Mouse (Mus musculus): ENCODE results near the gene Nppb.

Gene Nppb

DNA sequence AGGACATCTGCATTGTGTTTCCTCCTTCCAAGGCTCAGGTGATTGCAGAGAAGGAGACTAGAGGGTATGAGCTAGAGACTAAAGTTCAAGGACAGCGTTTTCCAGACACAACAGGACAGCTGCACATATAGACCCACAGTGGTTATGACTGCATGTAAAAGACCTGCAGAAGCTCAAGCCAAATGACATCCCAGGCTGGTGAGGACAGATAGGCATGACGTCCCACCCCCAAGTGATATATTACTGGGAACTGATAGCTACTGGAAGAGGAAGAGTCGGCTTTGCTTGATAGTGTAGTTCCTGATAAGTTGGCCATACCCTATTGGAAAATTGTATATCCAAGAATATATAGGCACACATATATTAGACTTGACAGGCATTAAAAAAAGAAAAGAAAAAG, 9.4 kb upstream of the Nppb start:
- DNase-seq (ENCODE audit: extremely low spot score, low spot score): no peak

DNA sequence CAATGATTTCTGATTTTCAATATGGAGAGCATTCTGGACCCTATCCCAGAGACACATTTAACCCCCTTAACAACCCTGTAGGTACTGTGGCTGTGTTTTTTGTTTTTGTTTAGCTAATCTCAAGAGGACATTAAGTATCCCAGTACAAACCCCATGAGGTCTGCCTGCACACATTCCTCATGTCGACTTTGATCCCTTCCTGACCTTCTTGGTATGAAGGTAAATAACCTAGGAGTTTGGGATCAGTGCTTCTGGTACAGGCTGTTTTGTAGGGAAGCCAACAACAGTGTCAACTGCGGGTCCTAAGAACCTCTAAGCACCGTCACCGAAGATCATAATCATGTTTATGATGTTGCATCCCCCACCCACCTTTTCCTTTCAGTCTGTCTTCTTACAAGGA, 7.9 kb upstream of the Nppb start:
- DNase-seq (ENCODE audit: extremely low spot score, low spot score): no peak

GRCm38 (mm10) chr4:147978391-147978790, 7.2 kb upstream of the Nppb start:
- no peak for DNase-seq (ENCODE audit: extremely low spot score, low spot score)

GRCm38 (mm10) chr4:147979441-147979860, 6.1 kb upstream of the Nppb start:
- no peak for DNase-seq (ENCODE audit: extremely low spot score, low spot score)

DNA sequence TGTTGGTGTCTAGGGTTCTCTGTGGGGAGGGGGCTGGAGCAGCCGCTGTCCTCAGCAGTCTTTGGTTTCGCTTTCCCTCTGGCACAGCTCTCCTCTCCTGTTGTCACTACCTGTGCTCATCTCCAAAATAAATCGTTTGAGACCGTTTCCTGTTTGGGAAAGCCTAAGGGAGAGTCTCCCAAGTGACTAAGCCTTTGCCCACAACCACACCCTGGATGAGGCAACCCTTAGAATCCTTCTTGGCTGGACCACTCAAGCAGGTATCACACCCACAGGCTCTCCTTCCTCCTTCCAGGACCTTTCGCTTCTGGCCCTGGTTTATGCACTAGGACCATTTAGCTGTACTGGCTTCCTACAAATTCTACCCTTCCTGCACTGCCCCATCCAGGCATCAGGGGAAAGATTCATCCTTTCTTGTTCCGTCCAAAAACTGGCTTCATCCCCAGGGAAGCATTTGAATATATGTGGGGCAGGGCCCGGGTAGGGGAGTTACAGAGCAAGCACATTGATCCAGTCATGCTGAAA, 8.0 kb downstream of the Nppb start:
- DNase-seq (ENCODE audit: extremely low spot score, low spot score): no peak

DNA sequence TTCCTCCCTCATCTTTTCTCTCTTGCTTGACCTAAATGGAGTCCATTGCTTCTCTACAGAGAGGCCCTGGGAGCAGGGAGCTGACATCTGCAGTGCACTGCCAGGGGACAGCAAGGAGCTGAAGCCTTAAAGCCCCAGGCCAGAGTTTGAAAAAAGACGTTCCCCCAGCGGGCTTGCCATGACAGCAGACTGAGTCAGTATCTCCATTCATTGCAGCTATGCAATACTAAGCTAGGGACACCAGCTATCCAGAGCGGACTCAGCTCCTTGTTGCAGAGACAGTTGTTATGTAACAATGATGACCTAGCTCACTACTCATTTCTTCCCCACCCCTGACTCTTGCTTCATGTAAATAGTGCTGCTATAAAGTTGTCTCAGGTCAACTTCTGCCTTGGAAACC, 9.7 kb downstream of the Nppb start:
- no peak for DNase-seq (ENCODE audit: extremely low spot score, low spot score)

- DNase-seq (ENCODE audit: extremely low spot score, low spot score): no peak
Observed at GRCm38 (mm10) chr4:148000202-148000772, 14.7 kb downstream of the Nppb start, which contains the start of gene Nppa. TSS of gene Nppa (plus strand) at chr4:148000722.

- no peak for DNase-seq (ENCODE audit: extremely low spot score, low spot score)
Observed at GRCm38 (mm10) chr4:148001013-148001789, 15.6 kb downstream of the Nppb start.

DNA sequence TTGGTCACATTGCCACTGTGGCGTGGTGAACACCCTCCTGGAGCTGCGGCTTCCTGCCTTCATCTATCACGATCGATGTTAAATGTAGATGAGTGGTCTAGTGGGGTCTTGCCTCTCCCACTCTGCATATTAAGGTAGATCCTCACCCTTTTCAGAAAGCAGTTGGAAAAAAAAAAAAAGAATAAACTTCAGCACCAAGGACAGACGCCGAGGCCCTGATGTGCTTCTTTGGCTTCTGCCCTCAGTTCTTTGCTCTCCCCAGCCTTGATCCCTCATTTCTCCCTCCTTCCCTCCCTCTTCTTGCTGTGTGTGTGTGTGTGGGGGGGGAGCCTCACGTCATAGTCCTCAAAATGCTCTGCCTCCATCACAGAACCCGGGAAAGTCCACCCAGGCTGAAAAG, 16.3 kb downstream of the Nppb start:
- no peak for DNase-seq (ENCODE audit: extremely low spot score, low spot score)

DNA sequence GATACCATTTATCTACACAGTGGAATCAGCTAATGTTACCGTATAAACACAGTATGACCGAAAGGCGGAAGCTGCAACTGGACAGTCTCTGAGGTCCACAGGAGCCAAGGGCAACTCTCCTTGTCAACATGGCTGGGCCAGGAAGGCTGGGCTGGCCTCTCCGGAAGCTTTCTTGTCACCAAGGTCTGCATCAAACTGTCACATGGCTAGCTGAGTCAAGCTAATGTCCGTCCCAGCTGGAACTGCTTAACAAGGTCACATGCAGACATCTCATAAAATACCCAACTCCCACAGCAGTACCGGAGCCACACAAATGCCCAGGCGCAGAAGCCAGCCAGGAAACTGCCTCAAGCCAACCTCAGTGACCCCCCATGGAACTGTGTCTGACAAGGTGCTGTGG, 18.8 kb downstream of the Nppb start:
- no peak for DNase-seq (ENCODE audit: extremely low spot score, low spot score)

DNA sequence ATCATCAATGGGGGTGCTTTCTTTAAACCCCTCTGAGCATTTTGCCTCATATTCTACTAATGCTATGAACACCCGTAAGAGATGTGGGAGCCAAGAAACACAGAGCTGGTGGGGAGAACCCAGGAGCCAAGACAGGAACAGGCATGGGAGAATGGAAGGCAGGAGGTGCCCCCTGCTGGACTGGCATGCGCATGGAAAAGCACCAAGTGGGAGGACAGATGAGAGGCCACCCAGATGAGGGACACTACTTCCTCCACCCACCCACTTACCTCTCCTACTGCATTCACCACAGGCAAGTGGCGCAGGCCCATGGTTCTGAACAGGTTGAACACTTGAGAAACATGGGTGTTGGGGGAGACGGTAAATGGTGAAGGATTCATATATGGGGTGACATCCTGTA, 22.8 kb downstream of the Nppb start:
- DNase-seq (ENCODE audit: extremely low spot score, low spot score): no peak

- no peak for DNase-seq (ENCODE audit: extremely low spot score, low spot score)
Observed at GRCm38 (mm10) chr4:148009641-148010040, 24.1 kb downstream of the Nppb start.

DNA sequence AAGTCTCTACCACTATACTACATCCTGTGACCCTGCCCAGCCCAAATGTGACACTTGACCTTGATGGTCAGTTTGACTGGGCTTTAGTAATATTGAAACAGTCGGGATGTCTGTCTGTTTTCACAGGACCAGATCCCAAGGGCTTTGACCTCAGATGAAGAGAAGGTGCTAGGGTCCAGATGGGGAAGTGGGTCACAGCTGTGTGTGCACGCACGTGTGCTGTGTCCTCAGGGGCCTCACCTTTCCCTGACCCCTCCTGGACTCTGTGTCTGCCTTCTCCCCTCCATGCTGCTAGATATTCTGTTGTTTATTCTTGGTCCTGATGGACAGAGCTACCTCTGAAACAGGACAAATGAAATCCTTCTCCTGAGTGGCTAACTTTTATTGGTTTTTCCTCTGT, 25.7 kb downstream of the Nppb start:
- no peak for DNase-seq (ENCODE audit: extremely low spot score, low spot score)

DNA sequence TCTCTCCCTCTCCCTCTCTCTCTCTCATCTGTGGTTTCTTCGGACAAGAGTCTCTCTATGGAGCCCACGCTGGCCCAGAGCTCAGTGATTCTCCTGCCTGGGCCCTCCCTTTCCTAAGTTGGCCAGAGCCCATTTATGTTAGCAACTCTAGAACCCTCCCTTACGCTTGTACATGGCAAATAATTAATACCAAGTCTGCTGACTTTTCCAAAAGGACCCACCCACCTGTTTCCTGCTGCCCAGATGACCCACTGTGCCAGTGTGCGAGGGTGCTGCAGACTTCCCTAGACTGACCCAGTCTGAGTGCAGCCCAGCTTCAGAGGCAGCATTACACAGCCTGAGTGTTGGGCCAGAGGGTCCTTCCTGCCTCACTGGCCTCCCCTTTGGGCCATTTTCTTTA, 26.6 kb downstream of the Nppb start:
- DNase-seq (ENCODE audit: extremely low spot score, low spot score): no peak

GRCm38 (mm10) chr4:148015418-148015817, 29.8 kb downstream of the Nppb start:
- no peak for DNase-seq (ENCODE audit: extremely low spot score, low spot score)

- no peak for DNase-seq (ENCODE audit: extremely low spot score, low spot score)
Observed at GRCm38 (mm10) chr4:148016981-148017380, 31.4 kb downstream of the Nppb start.

DNA sequence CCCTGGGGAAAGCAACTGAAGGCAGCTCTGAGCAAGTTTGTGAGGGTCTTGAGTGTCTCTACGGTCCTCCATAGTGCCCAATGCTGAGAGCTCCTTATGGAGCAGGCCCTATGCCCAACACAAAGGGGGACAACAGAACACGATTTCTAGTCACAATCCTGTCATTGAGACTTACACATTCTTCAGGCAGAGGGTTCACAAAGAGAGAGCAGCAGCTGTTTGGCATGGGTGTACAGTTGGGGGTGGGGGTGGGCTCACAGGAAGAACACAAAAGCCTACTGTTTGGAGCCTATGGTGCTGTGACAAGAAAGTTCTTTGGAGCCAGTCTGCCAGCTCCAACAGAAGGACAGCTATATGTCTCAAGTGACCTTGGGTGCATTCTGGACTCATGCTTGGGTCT, 32.8 kb downstream of the Nppb start:
- no peak for DNase-seq (ENCODE audit: extremely low spot score, low spot score)

GRCm38 (mm10) chr4:148024003-148024402, 38.4 kb downstream of the Nppb start:
- no peak for DNase-seq (ENCODE audit: extremely low spot score, low spot score)

DNA sequence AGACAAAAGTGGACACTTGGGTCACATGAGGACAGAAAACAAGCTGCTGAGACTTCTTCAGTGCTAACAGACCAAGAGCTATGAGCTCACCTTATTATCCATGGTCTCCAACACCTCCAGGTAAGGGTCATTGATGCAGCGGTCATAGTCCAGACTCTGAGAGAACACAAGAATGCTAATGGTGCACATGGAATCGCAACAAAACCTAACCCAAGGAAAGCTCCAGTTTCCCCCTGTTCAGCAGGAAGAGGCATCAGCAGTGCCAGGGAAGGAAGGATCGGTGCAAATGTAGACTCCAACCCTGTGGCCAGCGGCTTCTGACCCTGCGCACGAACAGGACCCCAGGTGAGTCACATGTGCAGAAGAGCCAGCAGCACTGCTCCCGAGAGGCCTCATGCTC, 43.7 kb downstream of the Nppb start:
- DNase-seq (ENCODE audit: extremely low spot score, low spot score): no peak

- no peak for DNase-seq (ENCODE audit: extremely low spot score, low spot score)
Observed at GRCm38 (mm10) chr4:148030506-148030905, 44.9 kb downstream of the Nppb start.

DNA sequence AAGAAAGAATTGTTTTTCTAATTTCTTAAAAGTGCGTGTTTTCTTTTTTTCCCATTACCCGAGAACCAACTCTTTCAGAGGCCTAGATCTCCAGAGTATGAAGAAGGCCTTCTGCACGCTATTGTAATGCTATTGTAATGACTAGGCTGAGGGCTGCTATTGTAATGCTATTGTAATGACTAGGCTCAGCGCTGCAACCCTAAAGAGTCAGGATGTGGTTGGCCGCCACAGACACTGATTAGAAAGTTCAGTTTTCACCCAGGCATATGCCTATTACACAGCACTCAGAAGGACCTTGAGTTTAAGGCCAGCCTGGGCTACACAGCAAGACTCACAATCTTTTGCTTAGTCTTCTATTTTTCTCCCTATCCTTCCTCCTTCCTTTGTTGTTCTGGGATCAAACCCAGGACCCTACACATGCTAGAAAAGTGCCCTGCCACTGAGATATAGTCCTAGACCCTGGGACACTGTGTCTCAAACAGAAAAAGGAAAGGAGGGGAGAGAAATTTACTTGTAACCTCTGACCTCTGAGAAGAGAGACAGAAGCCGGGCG, 48.3 kb downstream of the Nppb start:
- no peak for DNase-seq (ENCODE audit: extremely low spot score, low spot score)

DNA sequence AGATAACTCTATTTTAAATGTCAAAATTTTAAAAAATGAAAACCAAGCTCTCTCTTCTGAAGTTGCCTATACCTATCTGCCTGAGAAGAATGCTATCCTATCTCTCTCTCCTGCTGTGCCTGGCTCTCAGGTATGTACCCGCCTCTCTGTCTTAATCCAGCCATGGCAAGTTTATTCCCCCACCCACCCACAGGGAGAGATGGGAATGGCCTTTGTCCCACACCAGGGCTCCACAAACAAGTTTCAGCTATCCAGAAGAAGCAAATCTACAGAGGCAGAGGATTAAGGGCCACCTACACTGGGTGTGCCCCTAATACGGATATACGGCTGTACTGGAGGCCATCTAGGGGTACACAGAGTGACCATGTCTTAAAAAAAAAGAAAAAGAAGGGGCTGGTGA, 49.9 kb downstream of the Nppb start:
- no peak for DNase-seq (ENCODE audit: extremely low spot score, low spot score)
